Mouse (Mus musculus): Measurements from ENCODE around the gene Gmnn. TPM values are rescaled to one million over a fixed set of nuclear protein-coding genes. Genes with fewer than 3 reads are reported as not detected.

The Gmnn gene
- polyA plus RNA-seq, 1 experiment from 2014 or later = 107 TPM

DNA sequence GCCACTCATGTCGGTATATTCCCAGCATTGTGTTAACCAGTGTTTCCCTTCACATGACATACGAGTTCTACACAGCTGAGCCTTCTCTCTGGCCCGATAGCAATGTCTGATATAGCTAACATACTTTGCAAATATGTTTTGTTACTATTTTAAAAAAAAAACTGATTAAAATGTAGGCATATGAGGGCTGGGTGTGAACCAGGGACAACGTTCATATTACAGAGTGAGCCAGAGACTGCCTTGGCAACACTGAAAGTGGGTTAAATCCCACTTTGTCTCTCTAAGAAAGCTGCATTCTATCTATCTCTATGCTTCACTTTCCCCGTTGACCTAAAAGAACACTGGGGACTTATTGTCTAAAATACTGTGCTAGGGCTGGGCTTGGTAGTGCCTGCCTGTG lies 32.6 kb downstream of the Gmnn start:
- Histone ChIP-seq H3K9ac (replicated peaks; ENCODE audit: low read depth, low read length) (no peak overlapping the region), H3K4me2 (replicated peaks; ENCODE audit: low read depth, low read length) (no peak overlapping the region), H3K4me3 (ENCODE audit: low read depth, low read length) (no peak overlapping the region), H3K4me1 (ENCODE audit: control insufficient read depth, insufficient read depth, low read length) (no peaks in the 10 kb centered on the region), H3K27ac (ENCODE audit: low read length) (no peak overlapping the region), H3K36me3 (ENCODE audit: control insufficient read depth, insufficient read depth, low read length) (no peaks in the 10 kb centered on the region), H3K27me3 (ENCODE audit: control insufficient read depth, insufficient read depth, low read length) (no peaks in the 10 kb centered on the region), H3K9me3 (ENCODE audit: control insufficient read depth, low read depth, low read length) (no peaks in the 10 kb centered on the region)
- 89% methylated on average over 5 of the region's 5 CpGs for WGBS
- no peak for ATAC-seq (ENCODE audit: insufficient number of reproducible peaks, insufficient read depth, low FRiP score, low read depth)

GRCm38 (mm10) chr13:24724395-24724759 lies 37.3 kb downstream of the Gmnn start:
- no peaks in the 10 kb centered on the region for H3K27me3 ChIP-seq (ENCODE audit: control insufficient read depth, insufficient read depth, low read length)
- no peak overlapping the region for H3K4me2 ChIP-seq (replicated peaks; ENCODE audit: low read depth, low read length)
- ATAC-seq (ENCODE audit: insufficient number of reproducible peaks, insufficient read depth, low FRiP score, low read depth) = no peak
- H3K36me3 ChIP-seq (ENCODE audit: control insufficient read depth, insufficient read depth, low read length) = no peaks in the 10 kb centered on the region
- no peak overlapping the region for H3K9ac ChIP-seq (replicated peaks; ENCODE audit: low read depth, low read length)
- WGBS = 68% methylated on average over 4 of the region's 4 CpGs
- no peaks in the 10 kb centered on the region for H3K9me3 ChIP-seq (ENCODE audit: control insufficient read depth, low read depth, low read length)
- no peaks in the 10 kb centered on the region for H3K4me1 ChIP-seq (ENCODE audit: control insufficient read depth, insufficient read depth, low read length)
- no peak overlapping the region for H3K4me3 ChIP-seq (ENCODE audit: low read depth, low read length)
- H3K27ac ChIP-seq (ENCODE audit: low read length) = no peak overlapping the region

DNA sequence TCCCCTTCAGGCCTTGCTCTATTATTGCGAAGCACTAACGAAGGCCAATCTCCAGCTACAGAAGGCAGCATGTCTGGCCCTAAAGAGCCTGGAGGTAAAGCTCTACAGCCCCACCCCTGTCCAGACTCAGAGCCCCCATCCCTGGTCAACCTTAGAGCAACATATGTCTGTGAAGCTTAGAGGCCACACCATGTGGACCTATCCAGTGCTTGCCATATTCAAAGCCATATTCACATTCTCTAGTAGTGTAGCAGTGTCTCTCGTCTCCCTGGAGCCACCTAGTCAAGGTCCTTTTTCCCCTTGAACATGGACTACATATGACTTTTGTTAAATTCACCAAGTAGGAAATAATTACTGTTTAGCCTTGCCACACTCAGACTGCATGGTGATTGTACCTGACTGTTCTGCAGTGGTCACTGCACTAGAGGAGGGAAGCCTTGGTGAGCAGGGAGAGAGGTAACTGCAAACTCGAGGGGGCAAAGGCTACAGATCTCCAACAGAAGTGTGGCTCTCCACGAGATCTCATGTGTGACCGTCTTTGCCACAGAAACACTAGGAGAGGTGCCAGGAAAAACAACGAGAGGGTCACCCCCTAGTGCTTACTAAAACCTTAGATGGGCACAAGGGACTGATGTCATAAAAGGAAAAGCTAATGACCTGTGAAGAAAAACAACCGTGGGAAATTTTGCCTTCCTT lies 37.9 kb downstream of the Gmnn start:
- Histone ChIP-seq H3K4me2 (replicated peaks; ENCODE audit: low read depth, low read length) (no peak overlapping the region), H3K27ac (ENCODE audit: low read length) (no peak overlapping the region)

GRCm38 (mm10) chr13:24721502-24721901 lies 40.2 kb downstream of the Gmnn start:
- 70% methylated on average over 10 of the region's 10 CpGs for WGBS
- H3K9ac ChIP-seq (replicated peaks; ENCODE audit: low read depth, low read length) = no peak overlapping the region
- no peak overlapping the region for H3K4me3 ChIP-seq (ENCODE audit: low read depth, low read length)
- no peak overlapping the region for H3K27ac ChIP-seq (ENCODE audit: low read length)
- H3K4me2 ChIP-seq (replicated peaks; ENCODE audit: low read depth, low read length) = no peak overlapping the region
- 0 out of 2 replicates have a peak, but pooled peaks cover under 1% of the 10 kb centered on the region for H3K4me1 ChIP-seq (ENCODE audit: control insufficient read depth, insufficient read depth, low read length)
- no peaks in the 10 kb centered on the region for H3K9me3 ChIP-seq (ENCODE audit: control insufficient read depth, low read depth, low read length)
- no peaks in the 10 kb centered on the region for H3K27me3 ChIP-seq (ENCODE audit: control insufficient read depth, insufficient read depth, low read length)
- ATAC-seq (ENCODE audit: insufficient number of reproducible peaks, insufficient read depth, low FRiP score, low read depth) = no peak
- no peaks in the 10 kb centered on the region for H3K36me3 ChIP-seq (ENCODE audit: control insufficient read depth, insufficient read depth, low read length)

More for the DNA sequence above, 37.9 kb downstream of the Gmnn start:
- H3K27me3 ChIP-seq (ENCODE audit: control insufficient read depth, insufficient read depth, low read length) = no peaks in the 10 kb centered on the region
- H3K4me3 ChIP-seq (ENCODE audit: low read depth, low read length) = no peak overlapping the region
- WGBS = 68% methylated on average over 8 of the region's 8 CpGs
- H3K9ac ChIP-seq (replicated peaks; ENCODE audit: low read depth, low read length) = no peak overlapping the region
- H3K4me1 ChIP-seq (ENCODE audit: control insufficient read depth, insufficient read depth, low read length) = no peaks in the 10 kb centered on the region
- ATAC-seq (ENCODE audit: insufficient number of reproducible peaks, insufficient read depth, low FRiP score, low read depth) = no peak
- H3K36me3 ChIP-seq (ENCODE audit: control insufficient read depth, insufficient read depth, low read length) = no peaks in the 10 kb centered on the region
- no peaks in the 10 kb centered on the region for H3K9me3 ChIP-seq (ENCODE audit: control insufficient read depth, low read depth, low read length)

DNA sequence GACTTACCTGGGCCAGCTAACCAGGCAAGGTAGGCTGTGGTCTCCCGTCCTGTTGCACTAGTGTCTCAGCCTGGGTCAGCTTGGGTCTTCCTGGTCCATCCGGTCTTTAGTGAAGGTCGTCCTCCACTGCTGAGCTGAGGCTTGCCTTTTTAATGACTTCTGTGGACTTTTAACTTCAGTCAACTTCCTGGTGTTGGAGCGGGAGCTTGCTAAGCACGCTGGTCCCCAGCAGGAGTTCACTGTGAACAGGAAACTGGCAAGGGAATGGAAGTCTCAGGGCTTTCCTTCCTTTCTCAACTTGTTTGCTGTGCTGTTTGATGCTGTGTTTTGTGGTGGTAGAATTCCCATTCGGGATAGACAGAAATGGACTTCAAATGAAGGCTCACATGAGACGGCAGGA lies 44.0 kb downstream of the Gmnn start:
- no peaks in the 10 kb centered on the region for H3K9me3 ChIP-seq (ENCODE audit: control insufficient read depth, low read depth, low read length)
- no peak for ATAC-seq (ENCODE audit: insufficient number of reproducible peaks, insufficient read depth, low FRiP score, low read depth)
- no peak overlapping the region for H3K9ac ChIP-seq (replicated peaks; ENCODE audit: low read depth, low read length)
- 72% methylated on average over 7 of the region's 7 CpGs for WGBS
- no peaks in the 10 kb centered on the region for H3K36me3 ChIP-seq (ENCODE audit: control insufficient read depth, insufficient read depth, low read length)
- no peaks in the 10 kb centered on the region for H3K27me3 ChIP-seq (ENCODE audit: control insufficient read depth, insufficient read depth, low read length)
- no peak overlapping the region for H3K4me2 ChIP-seq (replicated peaks; ENCODE audit: low read depth, low read length)
- no peak overlapping the region for H3K4me3 ChIP-seq (ENCODE audit: low read depth, low read length)
- H3K27ac ChIP-seq (ENCODE audit: low read length) = no peak overlapping the region
- peaks cover 16% of the 10 kb centered on the region; the same call in 1 of the 2 replicates for H3K4me1 ChIP-seq (ENCODE audit: control insufficient read depth, insufficient read depth, low read length)

GRCm38 (mm10) chr13:24716441-24716840 lies 45.3 kb downstream of the Gmnn start:
- H3K4me2 ChIP-seq (replicated peaks; ENCODE audit: low read depth, low read length) = no peak overlapping the region
- no peaks in the 10 kb centered on the region for H3K27me3 ChIP-seq (ENCODE audit: control insufficient read depth, insufficient read depth, low read length)
- no peak for ATAC-seq (ENCODE audit: insufficient number of reproducible peaks, insufficient read depth, low FRiP score, low read depth)
- H3K4me3 ChIP-seq (ENCODE audit: low read depth, low read length) = no peak overlapping the region
- no peaks in the 10 kb centered on the region for H3K9me3 ChIP-seq (ENCODE audit: control insufficient read depth, low read depth, low read length)
- no peak overlapping the region for H3K9ac ChIP-seq (replicated peaks; ENCODE audit: low read depth, low read length)
- no peaks in the 10 kb centered on the region for H3K36me3 ChIP-seq (ENCODE audit: control insufficient read depth, insufficient read depth, low read length)
- H3K4me1 ChIP-seq (ENCODE audit: control insufficient read depth, insufficient read depth, low read length) = peaks cover 16% of the 10 kb centered on the region; the same call in 1 of the 2 replicates
- no peak overlapping the region for H3K27ac ChIP-seq (ENCODE audit: low read length)
- 65% methylated on average over 9 of the region's 9 CpGs for WGBS

DNA sequence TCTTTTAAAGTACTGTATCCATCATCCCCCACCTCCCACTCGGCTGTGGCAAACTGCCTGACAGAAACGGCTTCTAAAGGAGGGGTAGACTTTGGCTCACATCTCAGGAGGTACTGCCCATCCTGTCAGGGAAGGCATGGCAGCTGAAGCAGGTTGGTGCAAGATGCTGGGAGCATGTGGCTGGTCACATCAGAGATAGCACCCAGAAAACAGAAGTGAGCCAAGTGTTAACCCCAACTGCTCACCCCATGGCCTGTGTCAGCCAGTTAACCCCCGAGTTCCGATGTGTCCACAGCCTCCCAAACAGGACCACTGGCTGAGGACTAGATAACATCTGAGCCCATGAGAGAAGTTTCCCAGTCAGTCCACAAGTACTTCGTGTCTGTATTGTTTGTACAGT lies 46.1 kb downstream of the Gmnn start:
- no peak overlapping the region for H3K4me3 ChIP-seq (ENCODE audit: low read depth, low read length)
- peaks cover 16% of the 10 kb centered on the region; the same call in 1 of the 2 replicates for H3K4me1 ChIP-seq (ENCODE audit: control insufficient read depth, insufficient read depth, low read length)
- no peak overlapping the region for H3K27ac ChIP-seq (ENCODE audit: low read length)
- H3K9me3 ChIP-seq (ENCODE audit: control insufficient read depth, low read depth, low read length) = no peaks in the 10 kb centered on the region
- H3K4me2 ChIP-seq (replicated peaks; ENCODE audit: low read depth, low read length) = no peak overlapping the region
- no peaks in the 10 kb centered on the region for H3K36me3 ChIP-seq (ENCODE audit: control insufficient read depth, insufficient read depth, low read length)
- no peak for ATAC-seq (ENCODE audit: insufficient number of reproducible peaks, insufficient read depth, low FRiP score, low read depth)
- no peaks in the 10 kb centered on the region for H3K27me3 ChIP-seq (ENCODE audit: control insufficient read depth, insufficient read depth, low read length)
- WGBS = 68% methylated on average over 5 of the region's 5 CpGs
- H3K9ac ChIP-seq (replicated peaks; ENCODE audit: low read depth, low read length) = no peak overlapping the region

DNA sequence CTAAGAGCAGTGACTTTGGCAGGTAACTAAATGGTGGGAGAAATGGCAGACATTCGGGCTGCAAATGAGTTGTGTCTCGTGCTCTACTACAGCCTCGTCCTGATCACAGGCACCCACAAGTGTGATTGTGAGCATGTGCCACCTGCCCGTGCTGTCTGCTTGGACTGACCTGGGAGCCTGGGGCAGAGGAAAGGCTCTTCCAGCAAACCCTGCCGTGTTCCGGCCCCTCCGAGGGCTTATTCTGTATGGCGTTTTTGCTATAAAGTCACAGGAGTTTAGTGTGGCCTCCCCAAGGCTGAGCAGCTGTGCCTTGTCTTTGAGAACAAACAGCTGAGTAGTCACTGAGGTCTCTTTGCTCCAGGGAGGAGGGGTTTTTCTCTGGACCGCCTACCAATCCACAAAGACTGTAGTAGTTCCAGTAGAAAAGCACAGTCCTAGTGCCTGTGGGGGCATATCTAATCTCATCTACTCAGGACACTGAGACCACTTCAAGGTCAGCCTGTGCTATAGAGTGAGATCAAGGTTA lies 47.3 kb downstream of the Gmnn start:
- Histone ChIP-seq H3K27me3 (ENCODE audit: control insufficient read depth, insufficient read depth, low read length) (no peaks in the 10 kb centered on the region), H3K4me2 (replicated peaks; ENCODE audit: low read depth, low read length) (no peak overlapping the region), H3K9ac (replicated peaks; ENCODE audit: low read depth, low read length) (no peak overlapping the region), H3K4me1 (ENCODE audit: control insufficient read depth, insufficient read depth, low read length) (peaks cover 16% of the 10 kb centered on the region; the same call in 1 of the 2 replicates), H3K27ac (ENCODE audit: low read length) (peak overlapping the region; percentile 48; the same call in 1 of the 2 replicates), H3K36me3 (ENCODE audit: control insufficient read depth, insufficient read depth, low read length) (no peaks in the 10 kb centered on the region), H3K9me3 (ENCODE audit: control insufficient read depth, low read depth, low read length) (no peaks in the 10 kb centered on the region), H3K4me3 (ENCODE audit: low read depth, low read length) (no peak overlapping the region)
- no peak; the same call in 1 of the 2 replicates for ATAC-seq (ENCODE audit: insufficient number of reproducible peaks, insufficient read depth, low FRiP score, low read depth)
- 54% methylated on average over 9 of the region's 9 CpGs for WGBS

Data from stomach, embryonic 14.5 days (tissue).